Mouse (Mus musculus) common myeloid progenitor, adult 5-6 weeks (primary cell): ENCODE data around the gene 4930415O20Rik. TPM values are rescaled to one million over a fixed set of nuclear protein-coding genes. Genes with fewer than 3 reads are reported as not detected.

Experiments
- ATAC-seq: replicated peaks from 2 replicates; pipeline ENCODE4 v1.8.0; 2016; ENCODE audit warnings: low read depth, mild to moderate bottlenecking, moderate TSS enrichment, inconsistent platforms; ENCODE audit not compliant: poor library complexity, severe bottlenecking
- total RNA-seq: library from RNA; stranded (forward); fragments of 200-1000, 187-1606 nt; gene quantifications from 2 replicates; pipeline ENCODE4 v1.2.3, GENCODE M21; 2017

Gene 4930415O20Rik
- total RNA-seq, result not detected in 2 replicates

GRCm38 (mm10) chr15:98570873-98571538 lies at the start of gene 4930415O20Rik, which contains the start of gene Ccnt1:
Gene 4930415O20Rik (plus strand): TSS chr15:98571004.
Gene Ccnt1 (minus strand): TSS chr15:98570923.
- ATAC-seq, result no peak

GRCm38 (mm10) chr15:98521245-98521644 lies 49.6 kb upstream of the 4930415O20Rik start:
- ATAC-seq, result 0 out of 2 replicates have a peak, but pooled peaks have one; percentile 12

GRCm38 (mm10) chr15:98526057-98526456 lies 44.7 kb upstream of the 4930415O20Rik start:
- ATAC-seq, result peak; percentile 69; the same call in 1 of the 2 replicates

- no peak for ATAC-seq
Measured at GRCm38 (mm10) chr15:98527056-98527771, 43.6 kb upstream of the 4930415O20Rik start.

GRCm38 (mm10) chr15:98528066-98528563 lies 42.7 kb upstream of the 4930415O20Rik start:
- no peak for ATAC-seq

- ATAC-seq, result no peak
Measured at GRCm38 (mm10) chr15:98532281-98532680, 38.5 kb upstream of the 4930415O20Rik start.

GRCm38 (mm10) chr15:98533035-98533531 lies 37.7 kb upstream of the 4930415O20Rik start:
- no peak for ATAC-seq

GRCm38 (mm10) chr15:98533881-98534627 lies 36.8 kb upstream of the 4930415O20Rik start, which contains the start of gene Kansl2:
Gene Kansl2 (minus strand): TSS chr15:98534264.
- peak; percentile 99 for ATAC-seq

GRCm38 (mm10) chr15:98535921-98536320 lies 34.9 kb upstream of the 4930415O20Rik start:
- no peak for ATAC-seq

- ATAC-seq, result no peak
Measured at GRCm38 (mm10) chr15:98536828-98537510, 33.8 kb upstream of the 4930415O20Rik start.

- no peak for ATAC-seq
Measured at GRCm38 (mm10) chr15:98537923-98538322, 32.9 kb upstream of the 4930415O20Rik start.

- peak; percentile 39; the same call in 1 of the 2 replicates for ATAC-seq
Measured at GRCm38 (mm10) chr15:98541064-98541463, 29.7 kb upstream of the 4930415O20Rik start.

- ATAC-seq, result no peak
Measured at GRCm38 (mm10) chr15:98543341-98543740, 27.5 kb upstream of the 4930415O20Rik start.

GRCm38 (mm10) chr15:98545151-98545550 lies 25.7 kb upstream of the 4930415O20Rik start:
- no peak for ATAC-seq

GRCm38 (mm10) chr15:98546843-98547242 lies 24.0 kb upstream of the 4930415O20Rik start:
- no peak for ATAC-seq

GRCm38 (mm10) chr15:98552758-98553157 lies 18.0 kb upstream of the 4930415O20Rik start:
- no peak for ATAC-seq

- ATAC-seq, result no peak
Measured at GRCm38 (mm10) chr15:98555881-98556280, 14.9 kb upstream of the 4930415O20Rik start.

- no peak for ATAC-seq
Measured at GRCm38 (mm10) chr15:98557186-98557585, 13.6 kb upstream of the 4930415O20Rik start.

GRCm38 (mm10) chr15:98566973-98567277 lies 3.9 kb upstream of the 4930415O20Rik start:
- ATAC-seq, result no peak
